Mouse (Mus musculus) frontal cortex, postnatal 10 days (tissue): Measurements from ENCODE around the gene BC025920.

Experiments used
- DNase-seq, 2 experiments: peaks; one replicate each; pipeline ENCODE4 v3.0.0; 2022; ENCODE audit warnings: low spot score in 2 of 2, mixed read lengths in 1 of 2

BC025920 gene

DNA sequence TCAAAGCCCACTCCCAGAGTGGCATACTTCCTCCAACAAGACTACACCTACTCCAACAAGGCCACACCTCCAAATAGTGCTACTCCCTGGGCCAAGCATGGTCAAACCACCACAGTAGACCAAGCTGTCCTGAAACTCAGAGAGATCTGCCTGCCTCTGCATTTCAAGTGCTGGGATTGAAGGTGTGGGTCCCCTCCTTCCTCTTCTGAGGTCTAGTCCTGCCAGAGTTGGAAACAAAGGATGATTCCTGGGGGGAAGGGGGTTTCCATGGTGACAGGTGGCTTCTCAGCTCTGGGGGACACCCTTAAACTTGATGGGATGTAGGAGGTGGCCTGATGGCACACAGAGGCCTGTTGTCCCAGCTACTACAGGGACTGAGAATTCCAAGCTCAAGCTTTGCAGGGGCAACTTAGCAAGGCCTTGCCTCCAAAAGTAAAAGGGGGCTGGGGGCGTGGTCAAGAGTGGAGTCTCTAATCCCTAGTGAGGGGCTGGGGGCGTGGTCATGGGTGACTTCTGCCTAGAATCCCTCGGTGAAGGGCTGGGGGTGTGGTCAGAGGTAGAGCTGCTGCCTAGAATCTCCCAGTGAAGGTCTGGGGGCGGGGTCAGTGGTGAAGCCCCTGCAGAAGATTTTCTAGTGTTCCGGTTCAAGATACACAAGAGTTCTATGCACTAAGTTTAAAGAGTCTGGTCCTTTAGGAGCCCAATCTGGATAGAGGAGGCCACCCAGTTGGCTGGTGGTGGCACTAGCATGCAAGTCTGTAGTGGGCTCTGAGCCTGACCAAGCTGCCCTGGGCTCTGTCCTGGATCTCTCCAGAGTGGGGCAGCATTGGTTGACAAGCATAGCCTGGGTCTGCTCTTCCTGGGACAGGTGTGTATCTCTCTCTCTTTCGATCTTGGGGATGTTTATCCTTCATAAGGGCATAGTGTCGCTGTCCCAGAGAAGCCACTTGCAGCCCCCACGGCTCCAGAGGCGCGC is 31.7 kb upstream of the BC025920 start, which contains the start of gene Tle2:
Tle2 (plus strand) TSS at position 481 of the 976 bp plus-strand sequence.
- DNase-seq = no peak

DNA sequence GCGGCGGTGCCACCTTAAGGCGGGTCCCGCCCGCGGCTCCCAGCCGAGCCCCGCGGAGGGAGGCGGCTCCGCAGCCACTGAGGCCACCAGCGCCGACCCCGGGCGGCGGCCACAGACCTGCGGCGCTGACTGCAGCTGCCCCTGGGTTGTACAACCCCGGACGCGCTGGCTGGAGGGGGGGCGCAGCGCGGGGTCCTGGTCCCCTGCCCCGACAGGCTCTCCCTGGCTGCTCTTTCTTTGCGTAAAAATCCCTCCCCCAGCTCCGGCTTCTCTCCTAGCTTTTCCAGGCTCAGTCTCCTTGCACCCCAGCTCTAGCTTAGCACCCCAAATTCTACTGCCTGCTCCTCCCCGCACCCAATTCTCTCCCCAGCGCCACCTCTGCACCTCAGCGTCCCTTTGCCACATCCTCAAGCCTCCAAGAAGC is 30.9 kb upstream of the BC025920 start:
- DNase-seq = no peak

DNA sequence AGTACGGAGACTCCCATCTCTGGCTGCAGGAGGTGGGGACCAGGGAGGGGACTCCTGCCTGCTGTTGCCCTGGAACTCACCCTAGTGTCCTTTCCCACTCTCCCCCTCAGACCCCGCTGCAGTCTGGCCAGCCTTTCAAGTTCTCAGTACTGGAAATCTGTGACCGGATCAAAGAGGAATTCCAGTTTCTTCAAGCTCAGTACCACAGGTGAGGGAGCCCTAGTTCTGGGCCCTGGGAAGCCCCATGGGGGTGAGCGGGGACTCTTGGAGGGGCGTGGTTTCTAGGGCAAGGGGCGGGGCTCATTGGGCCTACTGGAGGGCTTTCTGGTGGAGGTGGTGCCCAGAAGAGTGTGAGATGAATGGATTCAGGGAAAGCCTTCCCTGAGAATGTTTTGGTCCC is 30.4 kb upstream of the BC025920 start:
- DNase-seq = no peak

DNA sequence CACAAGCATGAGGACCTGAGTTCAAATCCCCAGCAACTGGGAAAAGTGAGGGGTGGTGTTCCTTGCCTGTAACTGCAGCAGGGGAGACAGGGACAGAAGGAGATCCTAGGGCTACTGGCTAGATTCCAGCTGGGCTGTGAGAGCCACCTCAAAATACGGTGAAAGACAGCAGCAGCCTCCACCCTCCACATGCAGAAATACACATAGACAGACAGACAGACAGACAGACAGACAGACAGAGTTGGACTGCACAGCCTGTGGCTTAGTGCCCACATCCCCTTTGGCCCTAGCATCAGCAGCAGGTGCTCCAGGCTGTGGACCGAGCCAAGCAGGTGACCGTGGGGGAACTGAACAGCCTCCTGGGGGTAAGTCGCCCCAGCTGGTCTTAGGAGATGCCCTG is 26.1 kb upstream of the BC025920 start:
- DNase-seq = no peak

DNA sequence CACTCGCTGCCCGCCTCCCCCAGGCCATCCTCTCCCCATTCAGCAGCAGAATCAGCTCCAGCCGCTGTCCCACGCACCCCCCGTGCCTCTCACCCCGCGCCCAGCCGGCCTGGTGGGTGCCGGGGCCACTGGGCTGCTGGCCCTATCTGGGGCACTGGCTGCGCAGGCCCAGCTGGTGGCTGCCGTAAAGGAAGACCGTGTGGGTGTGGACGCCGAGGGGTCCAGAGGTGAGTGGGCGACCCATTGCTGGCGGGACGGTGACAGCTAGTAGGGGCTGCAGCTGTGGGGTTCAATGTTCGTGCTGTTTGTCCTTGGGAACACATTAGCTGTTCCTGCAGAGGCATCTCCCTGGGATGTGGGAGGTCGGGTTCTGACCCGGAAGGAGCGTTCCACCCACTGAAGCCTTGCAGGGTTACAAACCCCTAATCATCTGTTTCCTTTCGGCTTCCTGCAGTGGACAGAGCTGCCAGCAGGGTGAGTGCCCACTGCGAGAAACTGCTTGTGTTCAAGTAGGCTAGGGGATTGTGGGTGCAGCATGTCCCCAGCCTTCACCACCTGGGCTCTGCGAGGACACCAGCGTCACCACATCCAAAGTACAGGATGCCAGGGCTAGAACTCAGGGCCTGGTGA is 25.5 kb upstream of the BC025920 start:
- DNase-seq = no peak

DNA sequence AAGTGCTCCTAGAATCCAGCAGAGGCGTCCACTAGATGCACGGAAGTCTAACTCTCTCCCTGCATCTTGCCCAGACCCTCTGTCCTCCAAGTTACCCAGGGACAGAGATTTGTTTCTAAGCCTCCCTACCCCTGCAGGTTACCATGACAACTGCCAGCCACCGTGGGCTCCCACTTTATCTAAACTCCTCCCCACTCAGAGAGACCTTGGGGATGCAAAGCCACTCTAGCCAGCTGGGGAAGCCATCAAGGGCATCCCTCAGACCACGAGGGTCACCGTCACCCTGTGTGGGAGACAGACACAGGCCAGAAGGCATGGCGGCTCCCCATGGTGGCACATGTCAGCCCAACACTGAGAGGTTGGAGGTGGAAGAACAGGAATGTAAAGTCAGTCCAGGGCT is 22.7 kb upstream of the BC025920 start:
- DNase-seq = no peak

DNA sequence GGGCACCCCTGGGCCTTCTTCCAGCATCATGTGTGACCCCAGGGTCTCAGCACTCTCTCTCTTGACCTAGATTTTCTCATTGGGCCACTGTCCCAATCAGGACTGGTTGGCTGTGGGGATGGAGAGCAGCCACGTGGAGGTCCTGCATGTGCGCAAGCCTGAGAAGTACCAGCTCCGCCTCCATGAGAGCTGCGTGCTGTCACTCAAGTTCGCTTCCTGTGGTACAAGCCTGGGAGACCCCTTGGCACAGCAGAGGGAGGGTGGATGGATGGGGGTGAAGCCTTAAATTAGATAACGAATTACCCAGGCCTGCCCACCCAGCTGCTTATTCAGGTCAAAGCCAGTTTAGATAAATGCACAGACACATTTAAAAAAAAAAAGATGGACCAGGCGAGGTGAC is 17.3 kb upstream of the BC025920 start:
- no peak for DNase-seq

DNA sequence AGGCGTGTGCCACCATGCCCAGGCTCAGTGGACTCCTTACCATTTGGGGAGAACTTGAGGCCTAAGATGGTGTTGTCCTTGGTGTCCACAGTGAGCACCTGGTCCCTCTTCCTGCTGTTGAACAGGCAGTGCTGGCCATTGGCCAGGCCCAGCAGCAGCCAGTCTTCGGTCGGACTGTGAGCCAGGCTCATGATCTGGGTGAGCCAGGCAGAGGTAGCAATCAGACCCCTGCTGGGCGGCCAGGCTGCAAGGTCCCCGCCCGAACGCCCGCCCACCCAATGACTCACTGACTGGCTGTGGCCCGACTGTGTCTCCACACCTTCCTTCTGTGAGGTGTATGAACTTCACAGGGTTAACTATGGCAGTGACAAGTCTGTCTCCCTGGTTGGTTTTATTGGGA is 14.2 kb upstream of the BC025920 start:
- DNase-seq = no peak

DNA sequence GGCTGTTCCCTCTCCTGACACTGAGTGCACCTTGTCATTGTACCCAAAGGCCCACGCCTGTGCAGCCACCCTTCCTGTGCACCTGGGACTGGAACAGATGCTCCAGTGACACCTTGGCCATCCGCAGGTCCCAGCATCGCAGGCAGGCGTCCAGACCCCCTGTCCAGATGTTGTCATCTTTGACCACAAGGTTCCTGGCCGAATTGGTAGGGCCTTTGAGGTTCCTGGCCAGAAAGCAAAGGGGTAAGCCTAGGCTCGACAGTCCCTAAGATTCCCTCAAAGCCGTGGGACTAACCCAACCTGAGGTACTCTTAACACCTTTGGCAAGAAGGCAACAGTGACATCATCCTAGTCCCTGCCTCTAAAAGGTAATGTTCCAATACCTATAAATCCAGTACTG is 13.4 kb upstream of the BC025920 start:
- DNase-seq = no peak

DNA sequence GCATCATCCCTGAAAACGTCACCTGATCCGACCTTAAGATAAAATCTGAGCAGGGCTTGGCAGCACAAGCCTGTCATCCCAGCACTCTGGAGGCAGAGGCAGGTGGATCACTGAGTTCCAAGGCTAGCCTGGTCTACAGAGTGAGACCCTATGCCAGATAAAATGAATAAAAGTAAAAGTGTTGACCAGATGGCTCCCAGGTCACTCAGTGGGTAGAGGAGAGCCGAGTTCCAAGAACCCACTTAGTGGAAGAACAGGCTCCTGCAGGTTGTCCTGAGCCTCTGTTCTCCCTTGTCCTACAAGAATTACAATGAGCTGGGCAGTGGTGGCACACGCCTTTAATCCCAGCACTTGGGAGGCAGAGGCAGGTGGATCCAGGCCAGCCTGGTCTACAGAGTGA is 12.8 kb upstream of the BC025920 start:
- no peak for DNase-seq

DNA sequence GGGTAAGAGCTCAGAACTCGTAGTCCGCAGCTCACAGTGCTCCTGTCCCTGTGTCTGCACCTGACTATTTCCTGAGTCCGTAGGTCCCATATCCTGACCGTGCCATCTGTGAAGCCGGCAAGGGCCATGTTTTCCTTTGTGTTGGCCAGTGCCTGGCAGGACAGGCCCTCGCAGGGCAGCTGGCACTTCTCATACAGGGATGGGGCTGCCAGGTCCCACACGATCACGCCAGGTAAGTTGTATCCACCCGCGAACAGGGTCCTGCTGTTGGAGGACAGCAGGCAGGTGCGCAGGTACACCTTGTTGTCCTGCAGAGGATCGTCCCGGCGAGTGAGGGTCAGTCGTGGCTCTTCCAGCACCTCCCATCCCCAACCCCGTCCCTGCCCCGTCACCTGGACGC is 12.1 kb upstream of the BC025920 start:
- DNase-seq = no peak

DNA sequence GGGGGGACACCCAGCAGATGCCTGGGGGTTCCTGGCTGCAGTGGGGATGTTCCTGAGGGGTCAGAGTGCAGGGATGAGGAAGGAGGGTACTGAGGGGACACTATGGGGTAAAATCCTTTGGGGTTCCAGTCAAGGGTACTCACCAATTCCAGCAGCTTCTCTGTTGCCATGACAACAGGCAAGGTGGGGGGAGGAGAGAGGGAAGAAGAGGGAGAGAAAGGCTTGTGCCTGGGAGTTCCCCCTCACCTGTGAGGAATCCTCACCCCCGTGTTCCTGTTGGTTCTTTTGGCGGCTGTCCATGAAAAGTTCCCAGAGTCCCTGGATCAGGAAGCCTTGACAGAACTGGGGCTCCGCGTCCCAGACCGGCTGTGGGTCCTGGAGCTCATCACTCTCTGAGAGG is 10.5 kb upstream of the BC025920 start:
- DNase-seq = no peak

DNA sequence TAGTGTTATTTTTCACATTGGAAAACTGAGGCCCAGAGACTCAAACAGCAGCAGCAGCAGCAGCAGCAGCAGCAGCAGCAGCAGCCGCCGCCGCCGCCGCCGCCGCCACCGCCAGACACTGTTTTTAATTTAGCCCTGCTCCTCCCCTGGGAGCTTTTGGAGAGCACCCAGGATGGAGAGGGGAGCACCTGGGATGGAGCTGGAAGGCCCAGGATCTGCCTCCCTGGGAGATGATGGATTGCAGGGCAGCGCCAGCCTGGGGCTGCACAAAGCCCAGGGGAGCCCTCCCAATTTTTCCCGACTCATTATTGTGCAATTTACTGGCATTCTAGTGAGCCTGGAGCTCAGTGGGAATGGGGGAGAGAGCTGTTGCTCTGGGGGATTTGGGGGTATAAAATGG is 9.5 kb upstream of the BC025920 start:
- no peak for DNase-seq

DNA sequence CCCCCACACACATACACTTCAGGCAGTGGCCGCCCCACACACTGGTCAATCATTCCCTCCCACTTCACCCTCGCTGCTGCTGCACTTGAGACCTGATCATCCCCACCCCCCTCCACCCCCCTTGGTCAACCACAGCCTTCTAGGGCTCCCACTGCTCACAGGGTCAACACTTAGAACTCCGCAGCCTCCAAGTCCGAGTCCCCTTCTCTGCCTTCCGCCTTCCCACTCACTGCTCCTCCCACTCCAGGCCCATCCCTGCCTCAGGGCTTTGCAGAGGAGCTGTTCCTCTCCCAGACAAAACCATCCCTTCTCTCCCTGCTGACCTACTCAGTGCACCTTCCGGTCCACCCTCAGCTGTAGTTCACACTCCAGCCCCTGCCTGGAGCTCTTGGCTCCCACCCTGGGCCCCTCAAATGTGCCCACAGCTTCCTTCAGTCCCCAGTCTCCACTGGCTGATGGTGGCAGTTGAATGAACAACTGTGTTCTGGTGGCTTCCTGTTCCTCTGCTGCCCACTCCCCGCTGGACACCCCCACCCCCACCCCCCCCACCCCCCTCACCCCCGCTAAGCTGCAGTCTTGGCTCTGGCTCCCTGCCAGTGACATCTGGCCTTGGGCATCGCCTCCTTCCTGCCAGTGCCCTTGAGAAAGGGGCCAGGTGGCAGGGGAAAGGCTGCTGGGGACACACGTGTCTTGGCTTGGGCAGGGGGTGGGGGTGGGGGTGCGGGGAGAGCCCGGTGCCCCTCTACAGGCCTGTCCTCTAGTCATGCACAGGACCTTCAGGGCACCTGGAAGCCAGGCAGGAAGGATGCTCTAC is 8.7 kb upstream of the BC025920 start:
- no peak for DNase-seq

DNA sequence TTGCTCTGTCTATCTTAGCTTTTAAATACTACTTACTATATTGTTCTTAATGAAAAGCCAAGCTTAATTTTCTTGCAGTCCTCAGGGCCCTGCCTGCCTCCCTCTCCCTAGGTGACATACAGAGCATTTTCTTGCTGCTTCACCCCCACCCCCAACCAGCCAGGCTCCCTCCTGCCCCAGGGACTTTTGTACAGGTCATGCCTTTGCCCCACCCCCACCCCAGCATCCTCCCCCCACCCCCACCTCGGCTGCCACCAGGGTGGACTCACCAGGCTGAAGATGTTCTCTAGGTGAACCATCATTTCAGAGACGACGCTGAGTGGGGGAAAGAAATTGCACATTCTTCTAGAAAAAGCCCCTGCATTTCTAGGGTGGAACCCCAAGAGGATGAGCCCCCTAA is 7.7 kb upstream of the BC025920 start:
- no peak for DNase-seq

DNA sequence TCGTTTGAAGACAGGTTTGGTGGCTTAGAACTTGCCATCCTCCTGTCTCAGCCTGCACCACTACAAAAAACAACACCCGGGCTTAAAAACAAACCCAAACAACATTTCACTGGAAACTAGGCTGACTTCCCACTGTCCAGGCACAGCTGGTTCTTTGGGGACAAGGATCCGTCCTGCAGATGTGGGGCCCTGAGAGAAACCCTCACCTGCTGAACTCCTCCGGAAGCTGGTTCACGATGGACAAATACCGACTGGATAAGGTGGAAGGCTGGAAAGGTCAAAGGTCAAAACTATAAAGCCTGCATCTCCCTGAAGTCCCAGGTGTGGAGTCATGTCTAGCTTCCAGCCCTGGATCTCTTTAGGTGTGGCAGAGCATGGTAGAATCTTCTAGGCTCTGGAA is 7.2 kb upstream of the BC025920 start:
- no peak for DNase-seq

DNA sequence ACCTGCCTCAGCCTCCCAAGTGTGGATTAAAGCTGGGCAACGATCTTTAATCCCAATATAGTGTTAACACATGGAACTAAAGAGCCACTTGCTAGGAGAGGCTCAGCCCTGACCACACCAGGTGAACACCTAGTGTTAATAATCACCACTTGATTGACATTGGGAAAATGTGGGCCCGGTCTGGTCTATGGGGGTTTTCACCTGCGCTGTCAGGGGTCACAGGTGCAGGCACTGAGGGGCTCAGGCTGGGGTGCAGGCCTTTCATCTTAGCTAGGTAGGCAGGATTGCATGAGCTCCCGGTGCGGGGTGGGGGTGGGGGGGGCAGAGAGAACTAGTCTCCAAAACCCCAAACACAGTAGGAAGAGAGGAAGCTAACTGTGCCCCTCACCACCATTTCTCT is 6.4 kb upstream of the BC025920 start:
- DNase-seq = no peak

DNA sequence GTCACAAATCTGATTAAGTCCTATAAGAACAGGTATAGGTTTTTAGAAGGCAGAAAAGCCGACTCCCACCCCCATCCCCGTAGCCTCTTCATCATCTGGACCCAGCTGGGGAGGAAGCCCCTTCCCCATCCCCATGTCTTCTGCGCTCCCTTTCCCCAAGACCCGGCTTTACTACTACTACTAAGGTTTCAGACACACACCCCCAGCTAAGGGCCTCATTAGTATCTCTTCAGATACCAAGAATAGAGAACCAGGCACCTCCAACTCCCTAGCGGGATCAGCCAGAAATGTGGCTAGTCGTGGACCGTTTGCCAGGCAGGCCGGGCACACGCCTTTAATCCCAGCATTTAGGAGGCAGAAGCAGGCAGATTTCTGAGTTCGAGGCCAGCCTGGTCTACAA is 6.0 kb upstream of the BC025920 start:
- no peak for DNase-seq

DNA sequence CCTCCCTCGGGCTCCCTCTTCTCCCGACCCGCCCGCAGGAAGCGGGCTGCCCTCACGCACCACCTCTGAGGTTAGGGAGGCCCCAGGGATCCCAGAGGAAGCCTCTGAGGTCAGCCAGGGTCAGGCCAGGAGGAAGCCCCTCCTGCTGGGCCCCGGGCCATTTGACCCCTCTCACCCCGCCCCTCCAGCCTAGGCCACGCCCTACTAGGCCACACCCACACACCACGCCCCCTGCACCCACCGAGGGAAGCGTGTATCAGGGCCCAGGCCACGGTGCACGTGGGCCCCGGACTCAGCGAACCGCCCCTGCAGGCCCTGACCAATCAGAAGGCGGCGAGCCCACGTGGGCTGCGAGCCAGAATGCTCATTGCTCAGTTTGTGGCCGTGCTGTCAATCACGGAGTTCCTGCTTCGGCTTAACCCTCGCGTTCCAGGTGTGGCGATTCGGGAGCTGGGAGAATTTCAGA is 5.3 kb upstream of the BC025920 start, which contains the start of gene Tle6:
Tle6 (minus strand) TSS at position 336 of the 466 bp plus-strand sequence.
- peak; percentile 90 to 93 for DNase-seq

DNA sequence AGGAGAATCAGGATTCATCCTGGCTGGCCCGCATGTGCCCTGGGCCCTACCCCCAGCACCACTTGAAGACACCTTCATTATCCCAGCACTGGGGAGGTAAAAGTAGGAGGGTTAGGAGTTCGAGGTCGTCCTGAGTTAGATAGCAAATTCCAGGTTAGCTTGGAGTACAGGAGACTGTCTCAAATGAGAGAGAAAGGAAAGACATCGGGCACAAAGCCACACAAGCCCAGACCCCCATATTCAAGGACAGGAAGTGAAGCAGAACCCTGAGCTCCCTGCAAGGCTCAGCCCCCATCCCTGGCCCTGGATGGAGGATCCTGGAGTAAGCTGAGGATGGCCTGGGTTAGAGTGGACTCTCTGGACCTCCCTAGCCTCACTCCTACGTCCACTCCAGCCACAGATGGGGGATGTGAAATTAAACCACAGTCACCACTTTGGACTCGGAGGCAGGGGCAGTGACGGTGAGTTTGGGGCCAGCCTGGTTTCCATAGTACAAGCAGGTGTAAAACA is 4.6 kb upstream of the BC025920 start:
- DNase-seq = no peak

DNA sequence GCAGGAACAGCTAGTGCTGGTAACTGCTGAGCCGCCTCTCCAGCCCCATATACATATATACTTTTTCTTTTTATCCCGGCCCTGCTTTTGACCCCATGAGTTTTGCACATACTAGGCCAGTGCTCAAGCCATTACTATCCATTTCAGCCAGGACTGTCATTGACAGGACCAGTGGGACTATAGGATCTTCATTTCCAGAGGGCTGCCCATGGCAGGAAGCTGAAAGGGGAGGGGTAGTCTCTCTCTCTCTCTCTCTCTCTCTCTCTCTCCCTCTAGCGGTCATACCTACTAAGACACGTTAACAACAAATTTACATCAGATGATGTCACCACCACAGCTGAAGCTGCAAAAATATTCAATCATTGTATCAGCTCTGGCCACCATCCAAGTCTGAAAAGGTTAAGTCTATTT is 3.3 kb upstream of the BC025920 start:
- no peak for DNase-seq
